Mouse (Mus musculus) left cerebral cortex, adult 2 months (tissue): ENCODE measurements around the gene Bsg. TPM values are rescaled to one million over a fixed set of nuclear protein-coding genes. Genes with fewer than 3 reads are reported as not detected.
A peak's percentile ranks its signal among the peaks of the same experiment; 100 is the strongest.
"Not testable (repeated sequence)": the region's sequence is repeated elsewhere in the genome, so short reads cannot be mapped to it uniquely, and the experiment has no call there.

Experiments
- DNase-seq, 2 experiments: peaks; one replicate each; pipeline ENCODE4 v3.0.0; 2021 to 2022; ENCODE audit warnings: low spot score in 2 of 2, mixed read lengths in 1 of 2; ENCODE audit errors: extremely low spot score in 1 of 2
- H3K27ac ChIP-seq: fragments of 200-600 bp; 2 replicates; pipeline ENCODE4 v1.8.1; 2022
- H3K4me3 ChIP-seq: fragments of 200-600 bp; 2 replicates; pipeline ENCODE4 v1.8.1; 2022
- CTCF ChIP-seq: fragments of 200-600 bp; IDR thresholded peaks from 2 replicates; pipeline ENCODE4 v1.8.1; 2022; ENCODE audit warnings: antibody characterized with exemption, mild to moderate bottlenecking, moderate library complexity
- intact Hi-C: fragments of 180-260 bp; cut with DNase I; formaldehyde crosslinking; loops from one replicate; pipeline ENCODE4 v1.15.1; 2025
- total RNA-seq, 2 experiments: library from RNA; stranded (reverse); gene quantifications; 2 replicates each; pipeline ENCODE4 v1.2.3; 2021

Bsg gene
- total RNA-seq, 2 experiments from 2014 or later = 539 to 573 TPM

DNA sequence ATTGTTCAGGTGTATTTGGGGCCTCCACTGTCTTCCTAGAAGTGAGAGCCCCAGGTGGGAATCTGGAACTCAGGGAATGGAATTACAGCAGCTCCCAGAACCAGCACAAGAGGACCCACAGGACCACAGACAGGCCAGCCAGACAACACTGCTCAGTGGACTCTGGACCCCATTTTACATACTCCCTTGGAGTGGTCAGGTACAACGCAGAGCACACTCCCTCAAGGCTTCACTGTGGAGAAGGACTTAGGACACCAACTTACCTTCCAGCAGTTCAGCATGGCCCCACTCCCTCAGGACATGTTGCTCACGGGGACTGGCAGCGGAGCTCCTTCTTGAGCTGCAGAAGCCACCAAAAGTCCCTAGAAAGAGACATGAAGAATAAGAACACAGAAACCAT lies 41.1 kb downstream of the Bsg start:
- peak overlapping the region; percentile 79; the same call in 1 of the 2 replicates for H3K4me3 ChIP-seq
- TF ChIP-seq CTCF = no peak
- intact Hi-C loops = no loop called here
- DNase-seq = no peak
- H3K27ac ChIP-seq = no peak overlapping the region

DNA sequence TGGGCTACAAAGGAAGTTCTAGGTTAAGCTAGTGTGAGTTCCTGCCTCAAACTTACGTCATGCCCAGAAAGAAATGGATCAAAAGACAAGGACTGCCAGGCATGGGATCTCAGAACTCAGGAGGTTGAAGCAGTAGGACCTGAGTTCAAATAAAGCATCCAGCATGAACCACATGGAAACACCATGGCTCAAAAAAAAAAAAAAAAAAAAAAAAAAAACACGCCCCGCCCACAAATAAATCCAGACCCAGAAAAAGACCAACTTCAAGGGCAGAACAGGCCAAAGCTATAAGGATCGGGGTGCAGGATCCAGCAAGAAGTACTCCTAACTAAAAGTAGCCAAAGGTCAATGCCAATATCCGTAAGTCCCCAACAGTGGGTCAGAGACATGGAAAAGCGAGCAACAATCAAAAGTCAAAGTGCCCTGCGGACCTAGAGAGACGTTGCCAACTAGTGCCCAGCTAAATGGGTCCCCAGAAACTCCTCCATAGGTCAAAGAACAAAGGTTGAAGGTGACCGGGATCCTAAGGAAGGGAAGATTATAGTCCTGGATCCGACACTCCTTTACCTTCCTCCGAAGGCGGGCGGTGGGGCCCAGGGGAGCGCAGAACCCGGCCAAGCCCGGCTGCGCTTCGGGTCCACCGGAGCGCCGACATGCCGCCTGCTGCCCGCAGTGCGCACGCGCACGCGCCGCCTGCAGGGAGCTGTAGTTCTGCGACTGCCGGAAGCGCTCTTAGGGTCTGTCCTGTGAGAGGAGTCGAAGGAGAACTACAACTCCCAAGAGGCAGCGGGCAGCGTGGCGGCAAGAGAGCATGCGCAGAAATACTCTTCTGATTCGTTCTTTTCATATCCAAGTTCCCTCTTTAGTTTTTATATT lies 41.8 kb downstream of the Bsg start, which contains the start of gene Polrmt:
Gene Polrmt (minus strand): TSS at position 684 of the 876 bp plus-strand sequence.
- intact Hi-C loops = no loop called here
- Histone ChIP-seq H3K4me3 (peak within 1 kb of the TSS; percentile 79), H3K27ac (peak within 1 kb of the TSS; percentile 34)
- peak; percentile 58 for TF ChIP-seq CTCF
- peak; percentile 94 to 96 for DNase-seq

DNA sequence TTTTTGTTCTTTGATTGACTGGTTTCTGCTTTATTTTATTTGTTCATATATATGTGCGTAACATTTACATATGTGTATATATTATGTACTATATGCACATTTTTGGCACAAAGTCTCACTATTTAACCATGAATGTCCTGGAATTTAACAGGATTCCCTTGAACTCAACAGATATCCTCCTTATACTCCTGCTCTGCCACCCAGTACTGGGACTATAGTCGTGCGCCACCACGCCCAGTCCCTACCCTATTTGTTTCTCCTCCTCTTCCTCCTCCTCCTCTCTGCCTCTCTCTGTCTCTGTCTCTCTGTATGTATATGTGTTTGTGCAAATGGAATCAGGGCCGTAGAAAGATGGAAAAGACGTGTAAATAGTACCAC lies 42.5 kb downstream of the Bsg start:
- Histone ChIP-seq H3K27ac (no peak overlapping the region), H3K4me3 (peak overlapping the region; percentile 79)
- intact Hi-C loops = no loop called here
- DNase-seq = no peak
- TF ChIP-seq CTCF = no peak

DNA sequence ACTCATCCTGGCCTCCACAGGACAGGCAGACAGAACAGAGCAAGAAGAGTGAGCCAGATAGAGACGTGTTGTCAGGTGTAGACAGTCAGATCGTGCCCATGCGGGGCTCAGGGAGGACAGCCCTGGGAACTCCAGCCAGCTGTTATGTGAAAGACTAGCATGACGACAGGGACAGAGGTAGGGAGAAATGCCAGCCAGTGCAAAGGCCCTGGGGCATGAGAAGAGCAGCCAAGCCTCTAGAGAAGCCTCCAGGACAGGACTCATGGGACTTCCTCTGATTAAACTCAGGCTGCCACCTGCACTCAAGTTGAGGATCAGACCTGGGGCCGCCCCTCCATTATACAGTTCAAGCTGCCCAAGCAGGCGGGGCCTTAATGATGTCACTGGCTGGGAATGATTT lies 44.2 kb downstream of the Bsg start:
- no peak for TF ChIP-seq CTCF
- H3K4me3 ChIP-seq = no peak overlapping the region
- DNase-seq = no peak
- H3K27ac ChIP-seq = no peak overlapping the region
- intact Hi-C loops = no loop called here

DNA sequence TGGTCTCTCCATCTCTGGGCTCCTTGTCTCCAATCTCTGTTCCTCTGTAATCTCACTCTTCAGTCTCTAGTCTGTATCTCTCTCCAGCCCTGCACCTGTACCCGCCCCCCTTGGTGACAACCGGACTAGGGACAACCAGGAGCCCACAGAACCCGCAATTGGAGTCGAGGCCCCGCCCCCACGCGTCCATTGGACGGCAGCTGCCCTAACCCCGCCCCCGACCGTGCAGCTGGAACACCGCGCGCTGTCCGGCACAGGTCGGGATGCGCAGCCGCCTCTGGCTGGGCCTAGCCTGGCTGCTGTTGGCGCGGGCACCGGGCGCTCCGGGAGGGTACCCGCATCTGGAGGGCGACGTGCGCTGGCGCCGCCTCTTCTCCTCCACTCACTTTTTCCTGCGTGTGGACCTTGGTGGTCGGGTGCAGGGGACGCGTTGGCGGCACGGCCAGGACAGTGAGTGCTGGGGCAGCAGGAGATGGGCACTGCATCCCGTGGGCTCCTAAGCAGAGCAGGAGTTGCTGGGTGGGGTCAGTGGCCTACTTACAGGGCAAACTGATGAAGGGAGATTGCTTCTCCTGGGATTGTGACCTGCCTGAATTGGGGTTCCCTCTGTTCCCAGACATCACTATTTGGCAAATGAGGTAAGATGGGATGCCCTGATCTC lies 50.7 kb downstream of the Bsg start, which contains the start of gene Fgf22:
Gene Fgf22 (plus strand): TSS at position 221 of the 661 bp plus-strand sequence.
- no peak for TF ChIP-seq CTCF
- intact Hi-C loops = no loop called here

DNA sequence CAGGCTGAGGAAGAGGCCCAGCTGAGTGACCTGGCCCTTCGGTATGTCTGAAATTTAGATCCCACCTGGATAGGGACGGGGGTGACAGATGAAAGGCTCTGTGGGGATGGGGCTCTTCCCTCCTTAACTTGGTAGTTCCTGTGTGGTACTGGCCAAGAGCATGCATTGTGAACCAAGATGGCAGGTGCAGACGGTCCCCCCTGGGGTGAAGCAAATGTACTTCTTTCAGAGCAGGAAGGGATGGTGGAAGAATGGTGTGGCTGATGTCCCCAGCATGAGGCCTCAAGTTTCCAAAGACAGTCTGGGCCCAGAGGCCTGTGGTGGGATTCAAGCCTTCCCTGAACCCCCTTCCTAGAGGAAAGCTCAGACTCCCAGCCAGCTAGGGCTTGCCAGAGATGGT lies 51.6 kb downstream of the Bsg start:
- DNase-seq = no peak
- no peak overlapping the region for H3K27ac ChIP-seq
- intact Hi-C loops = no loop called here
- no peak for TF ChIP-seq CTCF
- no peak overlapping the region for H3K4me3 ChIP-seq

More for the DNA sequence above, 50.7 kb downstream of the Bsg start, which contains the start of gene Fgf22:
- peak; percentile 80 to 82 for DNase-seq
- Histone ChIP-seq H3K4me3 (peak within 1 kb of the TSS; percentile 54), H3K27ac (peak within 1 kb of the TSS; percentile 60)

DNA sequence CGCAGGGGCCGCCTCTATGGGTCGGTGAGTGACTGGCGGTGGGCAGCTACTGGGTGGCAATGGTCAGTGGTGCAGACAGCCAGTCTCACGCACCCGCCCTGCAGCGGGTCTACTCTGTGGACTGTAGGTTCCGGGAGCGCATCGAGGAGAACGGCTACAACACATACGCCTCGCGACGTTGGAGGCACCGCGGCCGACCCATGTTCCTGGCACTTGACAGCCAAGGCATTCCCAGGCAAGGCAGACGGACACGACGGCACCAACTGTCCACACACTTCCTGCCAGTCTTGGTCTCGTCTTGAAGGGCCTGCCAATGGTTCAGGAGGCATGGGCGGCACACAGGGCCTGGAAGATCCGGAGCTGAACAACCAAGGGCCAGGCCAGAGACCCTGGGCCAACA lies 52.4 kb downstream of the Bsg start:
- TF ChIP-seq CTCF = no peak
- no peak overlapping the region for H3K4me3 ChIP-seq
- no peak overlapping the region for H3K27ac ChIP-seq
- no peak for DNase-seq
- intact Hi-C loops = no loop called here

DNA sequence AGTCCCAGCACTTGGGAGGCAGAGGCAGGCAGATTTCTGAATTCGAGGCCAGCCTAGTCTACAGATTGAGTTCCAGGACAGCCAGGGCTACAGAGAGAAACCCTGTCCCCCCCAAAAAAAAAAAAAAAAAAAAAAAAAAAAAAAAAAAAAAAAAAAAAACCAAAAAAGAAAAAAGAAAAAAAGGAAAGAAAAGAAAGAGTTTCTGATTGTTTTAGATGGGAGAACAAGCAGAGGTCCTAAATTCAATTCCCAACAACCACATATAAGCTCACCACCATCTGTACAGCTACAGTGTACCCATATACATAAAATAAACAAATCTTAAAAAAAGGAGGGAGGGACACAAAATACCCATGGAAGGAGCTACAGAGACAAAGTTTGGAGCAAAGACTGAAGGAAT lies 55.4 kb downstream of the Bsg start:
- H3K4me3 ChIP-seq, intact Hi-C loops, DNase-seq, H3K27ac ChIP-seq: not testable (repeated sequence)

DNA sequence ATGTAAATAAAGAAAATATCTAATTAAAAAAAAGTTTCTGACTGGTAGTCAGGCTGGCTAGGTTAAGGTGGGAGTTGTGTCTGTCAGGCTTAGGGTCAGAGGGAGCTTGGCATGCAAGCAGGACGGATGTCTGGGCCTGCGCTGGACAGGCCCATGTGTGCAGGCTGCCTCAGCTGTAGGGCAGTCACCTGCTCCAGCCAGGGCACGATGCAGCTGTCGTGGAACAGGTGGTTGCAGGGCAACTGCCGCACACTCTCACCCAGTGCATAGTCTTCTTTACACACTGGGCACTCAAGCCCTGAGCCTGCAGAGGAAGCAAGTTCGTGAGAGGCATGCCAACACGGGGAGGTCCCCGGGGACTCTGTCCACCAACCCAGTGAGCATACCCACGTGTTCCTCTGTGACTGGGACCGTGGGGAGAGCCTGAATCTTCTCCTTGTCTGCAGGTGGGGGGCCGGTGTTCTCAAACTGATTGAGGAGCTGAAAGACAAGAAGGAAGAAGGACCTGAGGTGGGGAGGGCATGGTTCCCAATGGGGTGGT lies 56.4 kb downstream of the Bsg start:
- DNase-seq = no peak
- no peak for TF ChIP-seq CTCF
- no peak overlapping the region for H3K4me3 ChIP-seq
- no peak overlapping the region for H3K27ac ChIP-seq
- intact Hi-C loops = no loop called here

Other genes starting within 250 kb of the Bsg start
- gene Vmn2r83, start 235.8 kb upstream of the Bsg start, total RNA-seq = not detected
- gene Plpp2, start 170.7 kb upstream of the Bsg start, total RNA-seq = 1 to 10 TPM; 2.2 to 3.4 TPM
- 10 to 100 TPM; 51.2 to 54.9 TPM for gene Mier2, start 149.3 kb upstream of the Bsg start, total RNA-seq
- 1 to 10 TPM in 1 of 2 experiments, under 1 TPM in 1; 0.87 to 1.4 TPM for gene Theg, start 117.2 kb upstream of the Bsg start, total RNA-seq
- gene C2cd4c, start 90.5 kb upstream of the Bsg start, total RNA-seq = 10 to 100 TPM; 16.8 to 17.1 TPM
- gene Shc2, start 66.6 kb upstream of the Bsg start, total RNA-seq = 10 to 100 TPM; 47.8 to 48.1 TPM
- under 1 TPM in 1 of 2 experiments, not detected in 1; 0.27 TPM for gene Odf3l2, start 58.8 kb upstream of the Bsg start, total RNA-seq
- gene Madcam1, start 39.9 kb upstream of the Bsg start, total RNA-seq = not detected
- 10 to 100 TPM; 79.3 to 80.6 TPM for gene Tpgs1, start 35.1 kb upstream of the Bsg start, total RNA-seq
- gene Cdc34, start 22.3 kb upstream of the Bsg start, total RNA-seq = 10 to 100 TPM; 80.7 to 84.8 TPM
- gene Gzmm, start 15.5 kb upstream of the Bsg start, total RNA-seq = 1 to 10 TPM; 2.1 to 4.0 TPM
- 100 to 1,000 TPM; 129 to 142 TPM for gene Hcn2, start 12.1 kb downstream of the Bsg start, total RNA-seq
- 10 to 100 TPM; 45.1 to 51.6 TPM for gene Polrmt, start 42.1 kb downstream of the Bsg start, total RNA-seq
- gene Fgf22, start 50.6 kb downstream of the Bsg start, total RNA-seq = 1 to 10 TPM; 4.5 to 4.8 TPM
- 10 to 100 TPM; 93.3 to 97.5 TPM for gene Rnf126, start 62.5 kb downstream of the Bsg start, total RNA-seq
- 1 to 10 TPM; 2.5 to 2.6 TPM for gene Fstl3, start 72.8 kb downstream of the Bsg start, total RNA-seq
- gene Prss57, start 86.5 kb downstream of the Bsg start, total RNA-seq = under 1 TPM; 0.58 to 0.75 TPM
- 100 to 1,000 TPM; 293 to 312 TPM for gene Palm, start 89.1 kb downstream of the Bsg start, total RNA-seq
- under 1 TPM; 0.59 to 0.89 TPM for gene Misp, start 116.5 kb downstream of the Bsg start, total RNA-seq
- 10 to 100 TPM; 55.5 to 61.7 TPM for gene Ptbp1, start 149.9 kb downstream of the Bsg start, total RNA-seq
- 1 to 10 TPM; 1.7 to 2.6 TPM for gene Prtn3, start 170.0 kb downstream of the Bsg start, total RNA-seq
- 10 to 100 TPM; 51.8 to 63.0 TPM for gene Plppr3, start 170.1 kb downstream of the Bsg start, total RNA-seq
- not detected for gene Elane, start 181.8 kb downstream of the Bsg start, total RNA-seq
- gene Cfd, start 186.4 kb downstream of the Bsg start, total RNA-seq = not detected
- 10 to 100 TPM; 55.3 to 55.5 TPM for gene Med16, start 204.4 kb downstream of the Bsg start, total RNA-seq
- gene Gm26602, start 206.4 kb downstream of the Bsg start, total RNA-seq = not detected
- 1 to 10 TPM; 6.6 to 9.1 TPM for gene Kiss1r, start 212.5 kb downstream of the Bsg start, total RNA-seq
- 100 to 1,000 TPM; 318 to 346 TPM for gene R3hdm4, start 216.7 kb downstream of the Bsg start, total RNA-seq
- gene Arid3a, start 222.6 kb downstream of the Bsg start, total RNA-seq = 1 to 10 TPM; 5.7 to 10.0 TPM